Mouse (Mus musculus) spleen, embryonic (tissue): ENCODE data around the gene Rbms3.

Experiments
- CTCF ChIA-PET: fragments of 350-600 bp; sonication (Branson Sonifier 250); formaldehyde crosslinking; loops from one replicate; lab custom pipeline; 2022; lab: Charles Lee

The Rbms3 gene

DNA sequence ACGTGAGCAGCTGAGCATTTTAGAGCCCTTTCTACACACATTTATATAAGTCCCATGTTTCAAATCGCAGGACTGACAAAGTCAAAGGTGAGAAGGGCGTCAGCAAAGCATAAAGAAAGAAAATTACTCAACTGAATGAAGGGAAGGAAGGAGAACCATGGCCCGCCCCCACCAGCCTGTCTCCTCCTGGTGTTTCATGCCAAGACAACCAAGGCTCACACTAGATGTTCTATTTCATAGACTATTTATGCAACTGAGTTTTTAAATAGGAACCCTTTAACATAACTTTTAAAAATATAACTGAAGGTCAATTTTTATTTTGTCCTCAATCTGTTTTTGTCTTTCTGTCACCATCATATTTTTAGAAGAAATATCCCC, 989.4 kb downstream of the Rbms3 start:
- CTCF ChIA-PET: no interaction called here

DNA sequence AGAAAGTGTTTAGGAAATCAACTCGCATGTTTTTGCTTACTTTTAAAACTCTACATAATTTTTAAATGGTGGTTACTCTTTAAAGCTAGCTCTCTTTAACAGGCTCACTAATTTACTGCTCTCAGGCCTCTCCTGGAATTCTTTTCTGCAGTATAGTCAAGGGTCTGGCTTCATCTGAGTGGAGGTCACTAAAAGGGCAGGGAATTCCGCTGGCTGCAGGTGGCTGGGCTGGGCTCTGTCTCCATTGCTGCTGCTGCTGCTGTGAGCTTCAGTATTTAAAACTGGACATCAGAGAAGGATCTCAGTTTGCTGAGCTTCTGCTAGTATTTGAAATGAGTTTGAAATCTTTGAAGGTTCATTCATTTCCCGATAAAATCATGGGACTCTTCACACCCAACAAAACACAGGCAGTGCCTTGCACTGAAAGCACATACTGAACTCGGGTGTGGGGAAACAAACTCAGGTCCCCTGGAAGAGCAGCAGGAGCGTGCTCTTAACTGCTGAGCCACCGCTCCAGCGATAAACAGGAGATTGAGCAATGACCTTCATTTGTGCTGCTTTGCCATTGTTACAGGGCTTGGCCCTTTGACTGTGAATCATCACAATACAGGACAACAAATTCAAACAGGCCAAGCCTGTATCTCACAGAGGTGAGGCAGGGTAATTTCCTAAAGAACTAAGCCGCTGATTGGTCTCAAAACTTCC, 990.0 kb downstream of the Rbms3 start:
- CTCF ChIA-PET: no interaction called here

DNA sequence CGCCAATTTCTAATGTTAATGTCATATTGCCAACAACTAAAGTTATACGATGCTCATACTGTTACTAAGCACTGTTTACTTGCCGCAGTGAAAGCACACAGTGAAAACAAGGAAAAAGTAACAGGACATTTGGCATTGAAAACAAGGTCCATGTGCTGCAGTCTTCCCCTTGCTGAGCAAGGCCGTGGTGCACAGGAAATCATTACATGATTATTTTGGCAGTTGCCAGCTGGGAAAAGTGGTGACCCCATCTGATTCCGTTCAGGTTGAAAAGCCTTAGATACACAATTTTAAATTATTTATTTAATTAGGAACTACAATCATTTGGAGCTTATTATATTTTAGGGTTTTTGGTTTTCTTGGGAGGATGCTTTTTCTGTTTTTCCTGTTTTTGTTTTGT, 995.9 kb downstream of the Rbms3 start:
- CTCF ChIA-PET: no interaction called here

DNA sequence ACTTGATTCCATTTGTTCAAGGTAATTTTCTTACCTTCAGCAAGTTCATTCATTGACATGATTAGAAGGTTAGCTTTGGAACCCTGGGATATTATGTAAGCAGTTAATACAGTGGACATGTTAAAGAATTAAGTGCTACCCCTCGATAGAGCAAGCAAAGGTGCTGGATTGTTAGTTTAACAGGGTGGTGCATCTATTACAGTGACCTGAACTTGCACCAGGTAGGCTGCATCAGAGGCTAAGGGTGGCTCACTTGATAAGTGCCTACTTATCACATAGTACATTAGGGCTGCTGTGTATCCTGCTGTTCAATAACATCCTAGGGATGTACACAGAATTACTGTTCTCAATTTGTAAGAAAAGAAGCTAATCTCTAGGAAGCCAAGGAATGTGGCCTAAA, 996.6 kb downstream of the Rbms3 start:
- CTCF ChIA-PET: no interaction called here

DNA sequence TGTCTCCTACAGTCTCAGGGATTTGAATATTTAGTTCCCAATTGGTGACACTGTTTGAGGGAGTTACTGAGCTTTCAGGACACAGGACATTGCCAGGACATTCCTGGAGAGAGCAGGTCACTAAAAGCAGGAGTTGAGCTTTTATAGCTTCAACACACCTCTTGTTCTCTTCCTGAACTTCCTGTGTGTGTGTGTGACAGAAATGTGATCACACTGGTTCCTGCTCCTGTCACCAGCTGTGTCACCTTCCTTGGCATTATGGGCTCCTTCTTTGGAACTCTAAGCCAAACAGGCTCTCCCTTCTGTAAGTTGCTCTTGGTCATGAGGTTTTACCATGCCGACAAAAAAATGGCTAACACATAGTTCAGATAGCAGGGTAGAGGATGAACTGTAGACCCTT, 997.9 kb downstream of the Rbms3 start:
- CTCF ChIA-PET: no interaction called here

DNA sequence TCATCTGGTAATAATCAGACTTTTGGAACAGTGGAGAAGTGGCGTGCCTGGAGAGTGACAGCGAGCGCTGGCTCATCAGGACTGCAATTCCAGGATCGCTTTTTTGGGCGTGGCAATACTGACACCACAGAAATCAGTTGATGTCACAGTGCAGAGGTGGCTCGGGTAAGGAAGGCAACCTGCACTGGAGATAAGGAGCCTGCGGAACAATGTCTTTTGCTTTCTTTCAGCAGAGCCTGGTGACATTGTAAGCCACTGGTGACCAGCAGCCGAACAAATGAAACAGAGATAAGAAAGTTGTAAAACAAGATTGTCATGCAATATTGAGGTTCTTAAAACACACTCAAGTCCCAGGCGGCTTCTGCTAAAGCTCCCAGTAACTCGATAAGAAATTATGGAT, 998.9 kb downstream of the Rbms3 start:
- CTCF ChIA-PET: no interaction called here

DNA sequence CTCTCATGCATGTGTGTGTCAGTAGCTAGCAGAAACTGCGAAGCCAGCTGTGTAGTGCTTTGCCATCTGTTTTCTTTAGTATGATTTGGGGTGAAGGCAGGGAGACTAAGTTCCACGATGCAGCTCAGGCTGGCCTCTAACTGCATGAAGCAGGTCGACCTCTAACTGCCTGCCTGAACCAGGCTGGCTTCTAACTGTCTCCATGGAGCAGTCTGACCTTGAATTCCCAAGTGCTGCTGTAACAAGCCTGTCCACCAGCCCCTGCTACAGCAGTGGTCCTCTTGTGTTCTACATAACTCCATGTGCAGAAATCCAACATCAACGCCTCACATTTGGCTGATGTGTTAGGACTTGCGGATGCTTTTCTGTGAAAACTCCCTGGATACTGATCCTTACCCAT, 1009.3 kb downstream of the Rbms3 start:
- CTCF ChIA-PET: no interaction called here

DNA sequence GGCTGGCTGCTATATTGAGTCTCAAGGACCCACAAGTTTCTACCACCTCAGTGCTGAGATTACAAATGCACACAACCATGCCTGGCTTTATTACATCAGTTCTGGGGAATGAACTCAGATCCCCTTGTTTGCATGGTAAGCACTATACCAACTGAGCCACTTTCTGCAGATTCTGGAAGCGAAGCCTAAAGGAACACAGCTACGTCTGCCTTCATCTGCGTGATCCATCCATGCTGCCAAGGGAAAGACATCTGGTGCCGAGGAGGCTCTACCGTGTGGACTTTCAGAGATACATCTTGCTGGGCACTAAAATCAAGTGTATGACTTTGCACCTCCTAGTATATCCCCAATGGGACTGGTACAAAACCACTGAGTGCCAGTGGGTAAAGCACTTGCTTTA, 1010.8 kb downstream of the Rbms3 start:
- CTCF ChIA-PET: no interaction called here

DNA sequence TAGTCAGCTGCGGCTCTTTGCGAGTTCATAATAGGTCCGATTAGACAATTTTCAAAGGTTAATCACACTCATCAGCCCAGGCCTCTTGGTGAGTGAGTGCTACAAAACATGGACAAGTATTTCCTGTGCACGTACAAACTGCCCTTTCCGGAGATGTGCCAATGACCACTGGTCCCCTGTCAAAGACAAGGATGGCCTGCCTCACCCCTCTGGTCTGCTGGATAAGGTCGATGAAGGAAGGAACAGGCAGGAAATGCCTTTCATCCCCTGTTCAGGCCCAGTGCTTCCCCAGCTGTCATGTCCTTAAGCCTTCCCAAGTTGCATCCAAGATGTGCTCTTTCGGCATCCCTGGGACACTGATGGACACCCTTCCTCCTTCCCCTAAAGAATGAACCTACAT, 1016.4 kb downstream of the Rbms3 start:
- CTCF ChIA-PET: no interaction called here

DNA sequence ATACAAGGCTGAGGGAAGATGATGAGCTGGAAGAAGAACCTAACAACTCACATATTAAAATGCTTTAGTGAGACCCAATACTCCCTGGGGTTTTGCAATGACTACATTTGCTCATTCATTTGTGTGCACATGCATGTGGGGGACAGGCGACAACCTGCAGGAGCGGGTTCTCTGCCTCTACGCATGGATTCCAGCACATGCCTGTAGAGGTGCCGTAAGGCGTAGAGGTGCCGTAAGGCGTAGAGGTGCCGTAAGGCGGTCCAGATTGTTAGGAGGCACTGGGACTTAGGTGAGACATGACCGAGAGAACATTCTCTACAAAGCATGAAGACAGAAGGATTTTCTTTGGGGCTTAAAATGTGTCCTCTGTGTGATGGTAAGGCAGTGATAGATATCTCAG, 1033.7 kb downstream of the Rbms3 start:
- CTCF ChIA-PET: no interaction called here

DNA sequence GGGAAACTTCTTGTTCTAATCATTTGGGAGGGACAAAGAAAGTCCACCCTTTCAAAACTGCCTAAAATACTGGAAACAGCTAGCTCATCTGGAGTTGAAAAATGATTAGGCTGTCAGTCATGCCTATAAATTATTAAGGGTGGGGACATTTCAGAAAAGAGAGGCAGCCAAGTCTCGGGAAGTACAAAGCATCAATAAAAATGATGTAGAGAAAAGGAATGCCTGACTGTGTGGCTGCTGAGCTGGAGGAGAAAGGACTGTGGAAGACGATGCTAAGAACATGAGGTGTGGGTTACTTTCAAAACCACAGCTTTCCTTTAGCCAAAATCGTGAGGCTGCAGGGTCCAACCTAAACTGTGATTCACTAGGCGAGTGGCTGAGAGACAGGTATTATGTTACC, 1037.2 kb downstream of the Rbms3 start:
- CTCF ChIA-PET: no interaction called here

DNA sequence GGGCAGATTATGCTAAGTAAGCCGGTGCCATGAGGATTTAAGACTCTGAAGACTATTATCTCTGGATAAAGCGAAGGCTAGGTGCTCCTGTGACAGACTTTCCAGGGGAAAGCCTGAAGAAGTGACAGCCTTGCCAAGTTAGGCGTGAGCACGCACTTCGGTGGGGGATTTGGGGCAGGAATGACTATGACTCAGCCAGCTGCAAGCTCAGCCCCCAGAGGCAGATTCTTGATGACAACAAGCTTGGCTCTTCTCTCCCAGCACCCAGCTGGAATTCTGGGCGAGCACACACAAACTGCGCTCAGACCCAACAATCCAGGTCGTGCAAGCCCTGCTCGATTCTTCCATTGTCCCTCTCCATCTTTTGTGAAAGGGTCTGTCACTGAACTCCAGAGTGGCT, 1038.6 kb downstream of the Rbms3 start:
- CTCF ChIA-PET: no interaction called here

DNA sequence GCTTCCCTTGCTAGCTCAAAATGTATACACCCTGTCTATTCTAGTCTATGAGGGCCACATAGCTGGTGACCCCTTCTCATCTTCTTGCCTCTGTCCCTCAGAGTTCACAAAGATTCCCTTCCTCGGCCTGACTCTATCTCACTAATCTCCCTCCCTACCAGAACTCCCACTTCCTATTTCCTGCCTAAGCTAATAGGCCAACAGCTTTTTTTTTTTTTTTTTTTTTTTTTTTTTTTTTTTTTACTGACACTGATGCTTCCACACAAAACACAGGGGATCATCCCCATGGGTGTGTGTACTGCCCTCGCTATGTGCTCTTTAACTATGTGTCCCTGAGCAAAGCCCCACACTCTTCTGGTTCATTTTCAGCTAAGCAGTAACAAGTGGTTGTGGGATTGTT, 1060.0 kb downstream of the Rbms3 start:
- CTCF ChIA-PET: no interaction called here

DNA sequence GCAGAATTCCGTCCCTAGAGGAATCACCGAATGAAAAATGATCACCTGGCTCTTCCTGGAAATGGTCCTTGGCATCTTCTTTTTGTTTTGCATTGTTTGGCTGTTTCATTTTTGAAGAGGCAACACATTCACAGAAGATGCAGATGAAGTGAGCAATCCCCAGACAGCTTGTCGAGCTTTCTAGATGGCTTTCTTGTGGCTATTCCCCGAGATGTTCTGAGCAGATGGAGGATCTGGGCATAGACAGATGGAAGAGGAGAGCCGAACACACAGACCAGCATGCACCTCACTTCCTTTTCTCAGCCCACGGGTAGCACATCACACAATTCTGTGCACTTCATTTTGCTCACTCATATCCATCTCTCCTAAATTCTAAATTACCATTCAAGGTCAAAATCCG, 1063.0 kb downstream of the Rbms3 start:
- CTCF ChIA-PET: interaction anchor here (0.7 kb wide), 1 partner anchor 80 kb away, joined by 3 read pairs; no protein-coding TSS in a partner anchor

DNA sequence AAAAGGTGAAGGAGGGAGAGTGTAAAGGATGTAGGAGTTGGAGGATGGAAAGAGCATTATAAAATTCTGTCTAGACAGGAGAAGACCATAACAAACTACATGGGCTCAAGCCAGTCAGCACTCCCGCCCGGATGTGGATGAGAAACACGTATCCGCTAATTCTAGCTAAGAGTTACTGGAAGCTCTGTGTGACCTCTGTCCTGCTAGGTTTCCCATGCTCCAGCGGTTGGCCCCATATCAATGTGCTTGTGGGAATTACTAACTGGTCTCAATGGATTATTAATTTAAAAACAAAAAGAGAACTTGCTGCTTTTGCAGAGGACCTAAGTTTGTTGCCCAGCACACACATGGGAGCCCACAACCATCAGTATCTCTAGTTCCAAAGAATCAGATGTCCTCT, 1071.9 kb downstream of the Rbms3 start:
- CTCF ChIA-PET: no interaction called here

DNA sequence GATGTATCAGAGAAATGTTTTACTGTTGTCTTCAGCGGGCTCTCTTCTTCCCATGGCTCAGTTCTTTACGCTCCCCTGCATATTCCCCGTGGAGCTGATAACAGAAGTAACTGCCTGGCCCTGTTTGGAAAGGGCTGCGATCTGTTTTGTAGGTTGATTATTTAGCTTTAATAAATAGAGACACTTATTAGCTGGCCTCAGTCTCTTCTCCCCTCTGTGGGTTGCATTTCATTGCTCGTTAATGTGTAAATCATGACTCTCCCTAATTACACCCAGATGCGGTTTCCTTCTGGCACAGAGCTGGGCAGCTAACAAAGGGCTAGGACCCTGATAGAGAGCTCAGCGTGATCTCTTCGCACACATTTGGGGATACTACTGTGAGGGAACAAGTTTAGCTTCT, 1073.1 kb downstream of the Rbms3 start:
- CTCF ChIA-PET: no interaction called here

DNA sequence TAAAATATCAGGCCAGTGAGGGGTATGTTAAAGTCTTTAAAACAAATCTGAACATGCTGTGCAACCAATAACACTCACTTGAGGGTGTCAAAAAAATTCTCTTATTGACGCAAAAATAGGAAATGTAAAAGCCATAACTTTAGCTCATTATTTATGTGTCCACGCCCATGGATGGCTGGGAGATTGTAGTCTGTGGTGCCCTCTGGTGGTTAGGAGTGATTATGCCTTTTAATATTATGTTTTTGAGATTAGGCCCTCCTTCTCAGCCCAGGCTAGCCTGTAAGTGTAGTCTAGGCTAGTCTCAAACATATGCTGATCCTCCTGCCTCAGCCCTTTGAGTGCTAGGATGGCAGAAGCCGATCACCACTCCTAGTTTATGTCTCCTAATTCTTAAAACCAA, 1076.5 kb downstream of the Rbms3 start:
- CTCF ChIA-PET: no interaction called here

DNA sequence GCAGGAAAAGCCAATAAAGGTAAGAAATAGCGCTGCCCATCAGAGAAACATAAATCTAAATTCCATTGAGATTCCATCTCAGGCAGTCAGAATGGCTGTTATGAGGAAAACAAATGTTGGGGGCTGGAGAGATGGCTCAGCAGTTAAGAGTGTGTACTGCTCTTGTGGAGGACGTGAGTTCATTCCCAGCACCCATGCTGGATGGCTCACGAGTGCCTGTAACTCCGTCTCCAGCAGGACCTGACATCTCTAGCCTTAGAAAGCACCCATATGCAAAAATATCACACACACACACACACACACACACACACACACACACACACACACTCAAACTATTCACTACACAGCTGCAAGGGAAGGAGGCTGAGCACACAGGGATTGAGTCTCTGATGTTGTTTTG, 1083.6 kb downstream of the Rbms3 start:
- CTCF ChIA-PET: no interaction called here

DNA sequence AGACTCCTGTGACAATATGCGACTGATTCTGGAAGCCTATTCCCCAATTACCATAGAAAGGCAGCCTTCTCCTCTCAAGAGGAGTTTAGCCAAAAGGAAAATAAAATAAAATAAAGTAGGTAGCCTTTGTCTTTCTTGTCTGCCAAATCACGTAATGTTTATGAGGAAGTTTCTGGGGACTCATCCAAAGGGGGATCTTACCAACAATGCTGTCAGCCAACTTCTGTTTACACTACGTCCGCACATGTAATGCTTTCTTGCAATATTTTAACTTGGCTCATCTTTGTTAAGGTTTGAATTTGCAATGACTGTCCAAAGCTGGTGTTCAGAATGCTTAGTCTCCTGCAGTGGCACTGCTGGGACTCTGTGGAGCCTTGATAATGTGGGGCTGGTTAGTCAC, 1086.9 kb downstream of the Rbms3 start:
- CTCF ChIA-PET: no interaction called here

DNA sequence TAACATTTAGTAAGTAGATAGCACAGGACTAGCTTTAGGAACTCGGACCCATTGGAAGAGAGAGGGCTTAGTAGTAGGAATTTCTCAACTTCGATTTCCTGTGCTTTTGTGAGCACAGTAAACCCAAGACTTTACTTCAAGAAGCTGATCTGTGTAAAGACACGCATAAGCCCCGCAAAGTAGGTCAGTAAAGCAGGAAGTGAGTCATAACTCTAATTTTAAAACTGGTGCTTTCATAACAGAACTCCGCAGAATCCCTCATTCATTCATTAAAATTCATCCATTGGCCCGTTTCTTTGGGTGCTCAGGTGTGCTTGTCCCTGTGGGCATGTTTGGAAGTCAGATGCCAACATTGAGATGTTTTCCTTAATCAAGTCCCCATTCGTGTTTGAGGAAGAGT, 1087.7 kb downstream of the Rbms3 start:
- CTCF ChIA-PET: no interaction called here

DNA sequence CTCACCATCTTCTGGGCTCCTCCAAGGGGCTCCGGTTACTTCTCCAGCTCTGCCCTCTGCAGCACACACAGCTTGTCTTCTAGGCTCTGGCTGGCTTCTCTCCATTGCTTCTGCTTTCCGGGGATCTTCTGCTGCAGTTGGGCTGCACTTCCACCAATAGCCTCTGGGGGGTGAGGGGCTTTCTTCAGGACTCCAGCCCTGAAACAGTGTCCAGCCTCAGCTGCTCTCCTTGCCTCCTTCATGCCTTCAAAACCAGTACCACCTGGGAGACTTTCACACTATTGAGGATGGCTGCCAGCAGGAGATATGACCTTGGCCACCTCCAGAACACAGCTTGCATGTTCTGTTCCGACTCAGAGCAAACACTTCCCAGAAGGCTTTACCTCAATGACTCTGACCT, 1094.0 kb downstream of the Rbms3 start:
- CTCF ChIA-PET: no interaction called here

DNA sequence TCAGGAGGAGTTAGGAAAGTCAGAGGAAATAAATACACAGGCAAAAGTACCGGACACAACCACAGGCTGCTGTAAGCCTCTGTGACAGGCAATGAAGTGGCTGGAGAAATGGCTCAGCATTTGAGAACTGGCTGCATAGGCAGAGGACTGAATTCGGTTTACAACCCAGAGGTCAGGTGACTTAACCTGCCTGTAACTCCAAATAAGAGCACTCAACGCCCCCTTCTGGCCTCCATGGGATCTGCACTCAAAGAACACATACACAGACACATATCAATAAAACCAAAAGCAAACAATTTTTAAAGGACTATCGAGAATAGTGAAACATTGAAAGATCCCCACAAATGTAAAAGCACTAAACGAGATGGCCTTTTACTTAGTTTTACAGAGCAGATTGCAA, 1096.3 kb downstream of the Rbms3 start:
- CTCF ChIA-PET: no interaction called here

DNA sequence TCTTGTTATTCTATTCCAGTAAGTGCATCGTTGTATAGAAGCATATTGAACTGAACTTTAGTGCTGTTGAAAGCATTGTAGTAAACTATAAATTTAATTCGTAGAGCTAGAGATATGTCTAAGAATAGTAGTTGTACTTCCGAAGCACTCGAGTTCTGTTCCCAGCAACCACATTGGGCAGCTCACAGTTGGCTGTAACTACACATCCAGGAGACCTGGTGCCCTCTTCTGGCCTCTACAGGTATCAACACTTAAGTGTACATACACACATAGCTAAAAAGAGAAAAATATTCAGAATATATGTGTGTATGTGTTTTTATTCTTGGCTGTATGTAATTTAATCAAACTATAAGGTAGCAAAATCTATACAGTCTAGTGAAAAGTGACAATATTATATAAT, 1098.6 kb downstream of the Rbms3 start:
- CTCF ChIA-PET: no interaction called here

DNA sequence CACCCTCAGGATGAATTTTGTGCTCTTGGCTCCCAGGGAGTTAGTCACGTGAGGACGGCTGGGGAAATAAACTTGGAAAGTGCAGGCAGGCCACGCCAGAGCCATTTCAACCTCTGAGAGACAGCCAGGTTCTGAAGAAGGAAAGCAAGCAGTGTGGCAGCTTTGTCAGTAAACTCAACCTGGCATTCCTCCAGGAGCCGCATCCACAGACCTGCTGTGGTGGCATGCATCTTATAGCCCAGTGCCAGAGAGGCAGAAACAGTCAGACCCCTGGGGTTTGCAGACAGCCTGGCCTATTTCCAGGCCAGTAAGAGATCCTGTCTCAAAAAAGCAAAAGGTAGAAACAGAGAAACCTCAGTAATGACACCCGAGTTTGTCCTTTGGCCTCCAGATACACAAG, 1105.3 kb downstream of the Rbms3 start:
- CTCF ChIA-PET: no interaction called here
